Mouse (Mus musculus) liver, adult 2 months (tissue): ENCODE data around the gene Mthfd1l. TPM values are rescaled to one million over a fixed set of nuclear protein-coding genes. Genes with fewer than 3 reads are reported as not detected.

ENCODE experiments used
- DNase-seq: peaks from one replicate; pipeline ENCODE4 v3.0.0-alpha.2; 2011; ENCODE audit warnings: low read depth, low spot score; ENCODE audit errors: extremely low read depth
- H3K27ac ChIP-seq: fragments of 200-500 bp; replicated peaks from 2 replicates; pipeline ENCODE4 v1.5.1; 2012; ENCODE audit warnings: low read depth, mild to moderate bottlenecking, control low read depth, inconsistent platforms, low read length; ENCODE audit not compliant: insufficient read depth
- H3K27me3 ChIP-seq: fragments of 200-500 bp; 2 replicates; pipeline ENCODE4 v1.6.1; 2012; ENCODE audit warnings: mild to moderate bottlenecking, moderate library complexity, low read length, inconsistent platforms; ENCODE audit not compliant: control insufficient read depth, insufficient read depth
- H3K36me3 ChIP-seq: fragments of 200-500 bp; 2 replicates; pipeline ENCODE4 v1.6.1; 2012; ENCODE audit warnings: low read length, inconsistent platforms; ENCODE audit not compliant: control insufficient read depth, insufficient read depth
- H3K4me1 ChIP-seq: fragments of 200-500 bp; 2 replicates; pipeline ENCODE4 v1.6.1; 2011; ENCODE audit warnings: low read length; ENCODE audit not compliant: control insufficient read depth, insufficient read depth
- H3K4me3 ChIP-seq: fragments of 200-500 bp; 2 replicates; pipeline ENCODE4 v1.5.1; 2011; ENCODE audit warnings: low read depth, mild to moderate bottlenecking, control low read depth, low read length, moderate library complexity; ENCODE audit not compliant: insufficient read depth
- H3K79me2 ChIP-seq: fragments of 200-500 bp; 2 replicates; pipeline ENCODE4 v1.6.1; 2012; ENCODE audit warnings: inconsistent platforms, mild to moderate bottlenecking, low read length, moderate library complexity; ENCODE audit not compliant: control insufficient read depth, insufficient read depth
- H3K9ac ChIP-seq: fragments of 200-500 bp; 2 replicates; pipeline ENCODE4 v1.6.1; 2012; ENCODE audit warnings: low read depth, mild to moderate bottlenecking, control low read depth, inconsistent platforms, low read length
- CTCF ChIP-seq: fragments of 200-500 bp; IDR thresholded peaks from 2 replicates; pipeline ENCODE4 v1.5.1; 2011; ENCODE audit warnings: low read depth, low read length, control low read depth
- POLR2A ChIP-seq: fragments of 200-500 bp; IDR thresholded peaks from 2 replicates; pipeline ENCODE4 v1.6.1; 2011; ENCODE audit warnings: low read length, control low read depth; ENCODE audit not compliant: insufficient read depth; ENCODE audit errors: extremely low read depth
- WGBS: fragments of 180-500 bp; shearing (Covaris S2); methylation state at CpG from one replicate; pipeline ENCODE4 v1.1.7; 2018; 5-methylcytosine and 5-hydroxymethylcytosine counted together
- polyA plus RNA-seq: library from polyadenylated mRNA; depleted of rRNA; stranded (reverse); fragments of >200 nt; gene quantifications from 2 replicates; pipeline ENCODE4 v1.2.3, GENCODE M21; 2012
- total RNA-seq: library from RNA; depleted of rRNA; stranded (reverse); fragments of >200 nt; gene quantifications from 2 replicates; pipeline ENCODE4 v1.2.3, GENCODE M21; 2014

Gene Mthfd1l
- total and polyA plus RNA-seq, 2 experiments = 0.31 to 1.0 TPM

GRCm38 (mm10) chr10:4174717-4175116 is 201.8 kb downstream of the Mthfd1l start:
- TF ChIP-seq CTCF (no peak), POLR2A (no peak)
- H3K4me1 ChIP-seq = no peaks in the 10 kb centered on the region
- H3K36me3 ChIP-seq = no peaks in the 10 kb centered on the region
- no peak overlapping the region for H3K27ac ChIP-seq
- no peak overlapping the region for H3K4me3 ChIP-seq
- no peak overlapping the region for H3K9ac ChIP-seq
- WGBS = 79% methylated on average over 3 of the region's 3 CpGs
- H3K27me3 ChIP-seq = no peaks in the 10 kb centered on the region
- no peaks in the 10 kb centered on the region for H3K79me2 ChIP-seq
- no peak for DNase-seq

- Histone ChIP-seq H3K79me2 (no peaks in the 10 kb centered on the region), H3K4me1 (no peaks in the 10 kb centered on the region), H3K27ac (no peak overlapping the region), H3K27me3 (no peaks in the 10 kb centered on the region), H3K9ac (no peak overlapping the region), H3K36me3 (no peaks in the 10 kb centered on the region), H3K4me3 (no peak overlapping the region)
- DNase-seq = no peak
- 89% methylated on average over 4 of the region's 4 CpGs for WGBS
- TF ChIP-seq POLR2A = no peak
- TF ChIP-seq CTCF = no peak
Observed at GRCm38 (mm10) chr10:4177285-4177684, 204.4 kb downstream of the Mthfd1l start.

GRCm38 (mm10) chr10:4179049-4179790 is 206.3 kb downstream of the Mthfd1l start:
- Histone ChIP-seq H3K9ac (no peak overlapping the region), H3K79me2 (no peaks in the 10 kb centered on the region), H3K27ac (no peak overlapping the region), H3K4me1 (peaks cover 2% of the 10 kb centered on the region; the same call in 1 of the 2 replicates), H3K27me3 (no peaks in the 10 kb centered on the region), H3K36me3 (no peaks in the 10 kb centered on the region), H3K4me3 (no peak overlapping the region)
- 92% methylated on average over 7 of the region's 7 CpGs for WGBS
- DNase-seq = no peak
- TF ChIP-seq POLR2A (no peak), CTCF (no peak)

- H3K4me3 ChIP-seq = no peak overlapping the region
- H3K27me3 ChIP-seq = no peaks in the 10 kb centered on the region
- no peak for DNase-seq
- WGBS = 80% methylated on average over 1 of the region's 1 CpGs
- no peaks in the 10 kb centered on the region for H3K79me2 ChIP-seq
- 0 out of 2 replicates have a peak overlapping the region, but pooled peaks have one; percentile 27 for H3K27ac ChIP-seq
- H3K36me3 ChIP-seq = no peaks in the 10 kb centered on the region
- no peak overlapping the region for H3K9ac ChIP-seq
- H3K4me1 ChIP-seq = peaks cover 2% of the 10 kb centered on the region; the same call in 1 of the 2 replicates
- TF ChIP-seq POLR2A = no peak
- no peak for TF ChIP-seq CTCF
Observed at GRCm38 (mm10) chr10:4181953-4182352, 209.0 kb downstream of the Mthfd1l start.

- Histone ChIP-seq H3K79me2 (no peaks in the 10 kb centered on the region), H3K4me3 (no peak overlapping the region), H3K27ac (0 out of 2 replicates have a peak overlapping the region, but pooled peaks have one; percentile 27), H3K27me3 (no peaks in the 10 kb centered on the region), H3K4me1 (peaks cover 2% of the 10 kb centered on the region; the same call in 1 of the 2 replicates), H3K9ac (no peak overlapping the region), H3K36me3 (no peaks in the 10 kb centered on the region)
- no peak for DNase-seq
- TF ChIP-seq POLR2A (no peak), CTCF (no peak)
- WGBS = 81% methylated on average over 2 of the region's 2 CpGs
Observed at GRCm38 (mm10) chr10:4182406-4182805, 209.5 kb downstream of the Mthfd1l start.

GRCm38 (mm10) chr10:4188614-4189402 is 215.9 kb downstream of the Mthfd1l start:
- no peak overlapping the region for H3K9ac ChIP-seq
- H3K27me3 ChIP-seq = no peaks in the 10 kb centered on the region
- no peaks in the 10 kb centered on the region for H3K4me1 ChIP-seq
- DNase-seq = no peak
- no peaks in the 10 kb centered on the region for H3K79me2 ChIP-seq
- TF ChIP-seq CTCF (no peak), POLR2A (no peak)
- no peaks in the 10 kb centered on the region for H3K36me3 ChIP-seq
- WGBS = 78% methylated on average over 18 of the region's 18 CpGs
- H3K27ac ChIP-seq = no peak overlapping the region
- no peak overlapping the region for H3K4me3 ChIP-seq
